Mouse (Mus musculus) cortical plate, adult 2 months (tissue): ENCODE measurements around the gene Actn4. TPM values are rescaled to one million over a fixed set of nuclear protein-coding genes. Genes with fewer than 3 reads are reported as not detected.

Source experiments
- H3K27ac ChIP-seq: fragments of 200-500 bp; 2 replicates; pipeline ENCODE4 v1.5.1; 2012; ENCODE audit warnings: low read length, control low read depth, inconsistent platforms; ENCODE audit not compliant: insufficient read depth
- H3K4me1 ChIP-seq: fragments of 200-500 bp; 2 replicates; pipeline ENCODE4 v1.6.1; 2011; ENCODE audit warnings: low read length; ENCODE audit not compliant: control insufficient read depth, insufficient read depth
- H3K4me3 ChIP-seq: fragments of 200-500 bp; 2 replicates; pipeline ENCODE4 v1.5.1; 2011; ENCODE audit warnings: mild to moderate bottlenecking, low read length, control low read depth; ENCODE audit not compliant: insufficient read depth
- CTCF ChIP-seq: fragments of 200-500 bp; IDR thresholded peaks from 2 replicates; pipeline ENCODE4 v1.5.1; 2011; ENCODE audit warnings: mild to moderate bottlenecking, control low read depth, low read length; ENCODE audit not compliant: insufficient read depth; ENCODE audit errors: extremely low read depth
- POLR2A ChIP-seq: fragments of 200-500 bp; IDR thresholded peaks from 2 replicates; pipeline ENCODE4 v1.6.1; 2011; ENCODE audit warnings: mild to moderate bottlenecking, low read length, control low read depth; ENCODE audit not compliant: insufficient read depth; ENCODE audit errors: extremely low read depth
- polyA plus RNA-seq: library from polyadenylated mRNA; depleted of rRNA; stranded (reverse); fragments of >200 nt; gene quantifications from 2 replicates; pipeline ENCODE4 v1.2.3, GENCODE M21; 2012

The Actn4 gene
- polyA plus RNA-seq, 1 experiment: 178 TPM

DNA sequence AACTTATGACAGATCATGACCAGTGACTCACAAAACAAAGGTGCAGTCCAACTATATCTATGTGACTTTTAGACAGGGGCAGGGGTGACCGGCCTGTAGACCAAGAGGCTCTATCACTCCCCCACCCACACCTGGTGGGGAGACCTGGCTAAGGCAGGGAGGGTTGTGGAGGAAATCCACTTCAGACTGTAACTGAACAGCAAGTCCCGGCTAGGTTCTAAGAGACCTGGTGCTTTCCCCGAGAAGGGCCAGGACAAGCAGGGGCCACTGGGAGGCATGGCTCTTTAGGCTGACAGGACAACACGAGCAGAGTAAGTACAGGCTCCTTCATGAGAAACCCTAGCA lies 30.5 kb downstream of the Actn4 start:
- TF ChIP-seq CTCF: no peak
- no peak for TF ChIP-seq POLR2A
- no peak overlapping the region for H3K27ac ChIP-seq
- H3K4me1 ChIP-seq: peaks cover 18% of the 10 kb centered on the region
- no peak overlapping the region for H3K4me3 ChIP-seq

GRCm38 (mm10) chr7:28931032-28931694 lies 31.0 kb downstream of the Actn4 start:
- H3K27ac ChIP-seq: peak overlapping the region; percentile 27
- H3K4me1 ChIP-seq: peaks cover 14% of the 10 kb centered on the region
- no peak overlapping the region for H3K4me3 ChIP-seq
- TF ChIP-seq POLR2A (no peak), CTCF (no peak)

- peaks cover 16% of the 10 kb centered on the region for H3K4me1 ChIP-seq
- no peak for TF ChIP-seq CTCF
- TF ChIP-seq POLR2A: no peak
- H3K4me3 ChIP-seq: no peak overlapping the region
- peak overlapping the region; percentile 27 for H3K27ac ChIP-seq
Observed at GRCm38 (mm10) chr7:28930320-28931031, 31.7 kb downstream of the Actn4 start.

DNA sequence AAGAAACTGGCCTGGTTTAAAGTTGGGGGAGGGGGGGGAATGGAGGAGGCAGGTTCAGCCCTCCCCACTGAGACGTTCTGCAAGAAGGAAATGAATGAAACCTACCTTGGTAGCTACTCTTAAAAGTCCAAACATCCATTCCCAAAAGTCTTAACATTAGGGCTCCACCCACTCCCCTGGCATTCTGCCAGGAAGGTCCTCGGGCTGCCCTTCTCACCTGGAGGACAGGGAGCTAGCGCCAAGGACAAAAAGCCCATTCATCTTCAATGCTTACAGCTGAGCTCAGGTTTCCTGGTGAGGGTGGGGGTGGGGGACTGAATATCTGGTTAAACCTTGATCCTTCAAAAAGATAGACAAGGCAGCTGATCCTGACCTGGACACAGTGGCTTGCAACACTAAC lies 32.8 kb downstream of the Actn4 start:
- H3K4me3 ChIP-seq: no peak overlapping the region
- H3K4me1 ChIP-seq: peaks cover 25% of the 10 kb centered on the region
- TF ChIP-seq CTCF (no peak), POLR2A (no peak)
- H3K27ac ChIP-seq: no peak overlapping the region

GRCm38 (mm10) chr7:28926172-28926571 lies 36.0 kb downstream of the Actn4 start:
- no peak overlapping the region for H3K4me3 ChIP-seq
- TF ChIP-seq CTCF: no peak
- H3K4me1 ChIP-seq: peaks cover 42% of the 10 kb centered on the region
- 0 out of 2 replicates have a peak overlapping the region, but pooled peaks have one; percentile 33 for H3K27ac ChIP-seq

DNA sequence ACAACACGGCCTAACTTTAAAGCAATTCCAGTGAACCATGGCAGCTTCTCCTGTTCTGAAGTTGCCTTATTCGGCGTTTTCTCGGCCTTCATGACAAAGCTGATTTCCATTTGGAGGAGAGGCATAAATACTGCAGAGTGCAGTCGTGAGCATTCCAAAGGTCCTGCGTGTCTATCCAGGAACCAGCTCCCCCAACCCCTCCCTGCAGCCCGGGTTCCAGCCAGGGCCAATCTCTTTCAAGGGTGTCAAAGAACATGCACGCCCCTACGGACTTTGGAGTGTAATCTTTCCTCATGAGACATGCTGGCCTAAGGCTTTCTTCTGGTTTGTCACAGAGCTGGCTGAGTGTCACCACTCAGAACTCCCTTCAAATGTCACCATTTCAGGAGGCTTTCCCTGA lies 36.8 kb downstream of the Actn4 start:
- no peak for TF ChIP-seq CTCF
- no peak for TF ChIP-seq POLR2A
- peaks cover 40% of the 10 kb centered on the region for H3K4me1 ChIP-seq
- no peak overlapping the region for H3K4me3 ChIP-seq
- H3K27ac ChIP-seq: peak overlapping the region; percentile 93

DNA sequence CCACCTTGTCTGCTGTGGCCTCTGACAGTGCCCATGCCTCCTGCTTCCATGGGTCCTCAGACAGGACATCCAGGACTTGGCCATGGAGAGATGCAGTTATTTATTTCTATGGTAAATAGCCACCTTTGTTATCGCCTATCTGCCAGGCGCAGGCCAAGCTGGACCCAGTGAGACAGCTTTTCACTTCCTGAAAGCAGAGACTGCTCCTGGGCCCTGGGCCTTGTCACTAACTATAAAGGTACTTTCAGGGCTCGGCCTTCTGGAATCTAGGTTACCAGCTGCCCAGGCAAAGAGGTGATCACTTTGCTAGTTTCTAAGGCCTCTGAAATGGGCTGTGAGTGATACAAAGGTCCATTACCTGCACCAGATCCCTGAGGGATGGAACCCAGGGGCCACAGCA lies 37.3 kb downstream of the Actn4 start:
- H3K27ac ChIP-seq: peak overlapping the region; percentile 93
- peaks cover 44% of the 10 kb centered on the region for H3K4me1 ChIP-seq
- TF ChIP-seq POLR2A (no peak), CTCF (no peak)
- no peak overlapping the region for H3K4me3 ChIP-seq

- H3K27ac ChIP-seq: peak overlapping the region; percentile 93
- TF ChIP-seq CTCF: no peak
- no peak for TF ChIP-seq POLR2A
- H3K4me3 ChIP-seq: no peak overlapping the region
- H3K4me1 ChIP-seq: peaks cover 45% of the 10 kb centered on the region
Observed at GRCm38 (mm10) chr7:28923865-28924291, 38.3 kb downstream of the Actn4 start.

GRCm38 (mm10) chr7:28922606-28923005 lies 39.5 kb downstream of the Actn4 start:
- Histone ChIP-seq H3K27ac (peak overlapping the region; percentile 93), H3K4me3 (no peak overlapping the region), H3K4me1 (peaks cover 53% of the 10 kb centered on the region)
- TF ChIP-seq POLR2A (no peak), CTCF (no peak)
